Mouse (Mus musculus): Measurements from ENCODE around the gene Olfr666.
"Not testable (repeated sequence)": the region's sequence is repeated elsewhere in the genome, so short reads cannot be mapped to it uniquely, and the experiment has no call there.

Gene Olfr666

GRCm38 (mm10) chr7:104895852-104896251 lies at the start of gene Olfr666:
Gene Olfr666, minus strand, starts transcription at chr7:104895952.
- no peak for DNase-seq (ENCODE audit: low read depth, low spot score)

GRCm38 (mm10) chr7:104933940-104934339 lies 38.2 kb upstream of the Olfr666 start, which contains the start of gene Olfr669:
Gene Olfr669, plus strand, starts transcription at chr7:104934240.
- DNase-seq (ENCODE audit: low read depth, low spot score), result no peak

GRCm38 (mm10) chr7:104927957-104928356 lies 32.2 kb upstream of the Olfr666 start, which contains the start of gene Olfr668:
Gene Olfr668, minus strand, starts transcription at chr7:104928057.
- DNase-seq (ENCODE audit: low read depth, low spot score), result no peak

- DNase-seq (ENCODE audit: low read depth, low spot score), result no peak
Observed at GRCm38 (mm10) chr7:104921382-104921781, 25.6 kb upstream of the Olfr666 start, which contains the start of gene Olfr667. Gene Olfr667, minus strand, starts transcription at chr7:104921482.

GRCm38 (mm10) chr7:104877731-104878130 lies 18.0 kb downstream of the Olfr666 start, which contains the start of gene Olfr665:
Gene Olfr665, plus strand, starts transcription at chr7:104878031.
- no peak for DNase-seq (ENCODE audit: low read depth, low spot score)

GRCm38 (mm10) chr7:104861381-104861780 lies 34.4 kb downstream of the Olfr666 start:
- no peak for DNase-seq (ENCODE audit: low read depth, low spot score)

- DNase-seq (ENCODE audit: low read depth, low spot score), result no peak
Observed at GRCm38 (mm10) chr7:104857683-104858082, 38.1 kb downstream of the Olfr666 start.

GRCm38 (mm10) chr7:104856709-104857108 lies 39.0 kb downstream of the Olfr666 start, which contains the start of gene Usp17la:
Gene Usp17la, plus strand, starts transcription at chr7:104857009.
- not testable (repeated sequence) for DNase-seq (ENCODE audit: low read depth, low spot score)

- no peak for DNase-seq (ENCODE audit: low read depth, low spot score)
Observed at GRCm38 (mm10) chr7:104855248-104855750, 40.5 kb downstream of the Olfr666 start.

GRCm38 (mm10) chr7:104851546-104851945 lies 44.2 kb downstream of the Olfr666 start:
- DNase-seq (ENCODE audit: low read depth, low spot score), result not testable (repeated sequence)

- DNase-seq (ENCODE audit: low read depth, low spot score), result no peak
Observed at GRCm38 (mm10) chr7:104843731-104844287, 51.9 kb downstream of the Olfr666 start.

GRCm38 (mm10) chr7:104842503-104842902 lies 53.2 kb downstream of the Olfr666 start, which contains the start of gene Usp17lb:
Gene Usp17lb, minus strand, starts transcription at chr7:104842603.
- DNase-seq (ENCODE audit: low read depth, low spot score), result no peak

All from CD4-positive helper T cell, adult 2 months (primary cell).